Mouse (Mus musculus): Measurements from ENCODE around the gene Krtap1-5. TPM values are rescaled to one million over a fixed set of nuclear protein-coding genes. Genes with fewer than 3 reads are reported as not detected.

The Krtap1-5 gene
- not detected in 2 replicates for polyA plus RNA-seq (2015; fragmentation: Nextera tagmentation; extraction: Ambion mirVana)

DNA sequence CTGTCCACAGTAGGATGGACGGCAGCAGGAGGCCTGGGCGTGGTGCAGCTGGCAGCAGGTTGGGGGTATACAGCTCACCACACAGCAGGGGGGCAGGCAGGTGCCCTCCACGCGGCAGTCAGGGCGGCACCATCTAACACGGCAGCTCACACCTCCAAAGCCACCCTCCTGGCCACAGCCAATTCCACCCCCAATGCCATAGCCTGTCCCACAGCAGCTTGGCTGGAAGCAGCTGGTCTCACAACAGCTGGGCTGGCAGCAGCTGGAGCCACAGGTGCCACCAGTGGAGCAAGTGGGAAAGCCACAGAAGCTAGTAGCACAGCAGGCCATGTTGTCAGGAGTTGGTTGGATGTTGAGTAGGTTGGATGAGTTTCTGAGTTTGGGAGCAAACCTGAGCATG is at the start of gene Krtap1-5:
Gene Krtap1-5 (minus strand): TSS at position 381 of the 400 bp plus-strand sequence.

DNA sequence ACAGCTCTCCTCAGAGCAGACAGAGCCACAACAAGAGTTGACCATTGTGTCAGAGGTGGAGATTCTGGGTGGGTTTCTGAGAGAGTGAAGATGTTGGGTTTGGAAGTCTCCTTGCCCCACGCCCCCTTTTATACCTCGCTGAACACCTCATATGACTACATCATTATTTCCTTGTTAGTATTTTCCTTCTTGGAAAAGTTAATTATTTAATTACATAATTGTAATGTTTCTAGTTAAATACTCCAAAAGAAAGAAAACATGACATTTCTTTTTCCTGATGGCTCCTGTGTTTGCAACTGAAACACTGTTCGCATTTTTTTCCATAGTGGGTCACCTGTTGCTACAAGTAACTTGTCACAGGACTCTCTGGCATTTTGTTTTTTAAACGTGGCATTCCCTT is 47.3 kb upstream of the Krtap1-5 start, which contains the start of gene Krtap4-1:
Gene Krtap4-1 (minus strand): TSS at position 101 of the 400 bp plus-strand sequence.

DNA sequence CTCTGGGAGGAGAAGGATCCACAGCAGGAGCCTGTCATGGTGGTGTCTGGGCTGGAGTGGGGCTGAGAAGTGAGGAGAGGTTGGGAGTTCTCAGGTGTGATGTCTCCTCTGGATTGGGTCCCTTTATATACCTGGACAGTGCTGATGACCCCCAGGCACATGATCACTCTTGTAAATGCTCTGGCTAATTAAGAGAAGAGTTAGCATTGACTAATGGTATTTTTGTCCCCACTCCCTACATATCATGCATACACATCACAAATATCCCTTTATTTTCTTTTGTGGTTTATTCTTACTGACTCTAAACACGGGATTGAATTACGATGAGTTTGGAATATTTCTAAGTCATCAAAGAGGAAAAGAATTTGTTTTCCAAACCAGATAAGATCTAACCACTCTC is 39.5 kb upstream of the Krtap1-5 start, which contains the start of gene Gm11562:
Gene Gm11562 (minus strand): TSS at position 101 of the 400 bp plus-strand sequence.

DNA sequence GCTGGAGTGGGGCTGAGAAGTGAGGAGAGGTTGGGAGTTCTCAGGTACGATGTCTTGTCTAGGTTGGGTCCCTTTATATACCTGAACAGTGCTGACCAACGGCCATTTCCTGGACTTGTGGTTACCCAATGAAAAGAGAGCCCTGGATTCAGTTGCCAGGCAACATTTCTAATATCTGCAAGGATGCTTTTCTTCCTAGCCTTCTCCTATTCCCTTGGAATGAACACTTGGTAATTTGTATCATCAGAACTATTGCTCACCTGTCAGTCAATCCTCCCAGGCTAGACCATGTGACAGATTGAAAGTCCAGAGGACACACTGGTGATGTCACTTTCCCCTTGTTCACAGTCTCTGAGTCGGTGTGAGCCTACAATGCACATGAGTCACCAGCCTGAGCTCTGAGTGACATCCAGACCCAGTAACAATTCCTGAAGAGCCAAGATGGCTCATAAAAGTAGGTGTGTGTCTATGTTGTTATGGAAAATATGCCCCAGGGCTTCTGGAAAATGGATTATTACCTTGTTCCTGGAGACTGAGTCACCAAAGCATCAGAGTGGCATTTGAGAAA is 34.1 kb upstream of the Krtap1-5 start, which contains the start of gene Krtap2-4:
Gene Krtap2-4 (minus strand): TSS at position 51 of the 568 bp plus-strand sequence.

DNA sequence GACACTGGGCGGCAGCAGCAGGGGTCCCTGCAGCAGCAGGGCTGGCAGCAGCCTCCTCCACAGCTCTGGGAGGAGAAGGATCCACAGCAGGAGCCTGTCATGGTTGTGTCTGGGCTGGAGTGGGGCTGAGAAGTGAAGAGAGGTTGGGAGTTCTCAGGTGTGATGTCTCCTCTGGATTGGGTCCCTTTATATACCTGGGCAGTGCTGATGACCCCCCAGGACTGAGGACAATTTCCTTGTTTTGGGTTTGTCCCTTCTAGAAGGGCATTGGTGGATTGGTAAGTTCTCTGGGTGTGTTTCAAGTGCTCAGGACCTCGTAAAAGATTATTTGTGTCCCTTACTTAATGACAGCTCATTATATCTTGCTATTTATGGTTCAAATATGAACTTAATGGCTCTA is 29.3 kb upstream of the Krtap1-5 start, which contains the start of gene Gm11937:
Gene Gm11937 (minus strand): TSS at position 101 of the 400 bp plus-strand sequence.

DNA sequence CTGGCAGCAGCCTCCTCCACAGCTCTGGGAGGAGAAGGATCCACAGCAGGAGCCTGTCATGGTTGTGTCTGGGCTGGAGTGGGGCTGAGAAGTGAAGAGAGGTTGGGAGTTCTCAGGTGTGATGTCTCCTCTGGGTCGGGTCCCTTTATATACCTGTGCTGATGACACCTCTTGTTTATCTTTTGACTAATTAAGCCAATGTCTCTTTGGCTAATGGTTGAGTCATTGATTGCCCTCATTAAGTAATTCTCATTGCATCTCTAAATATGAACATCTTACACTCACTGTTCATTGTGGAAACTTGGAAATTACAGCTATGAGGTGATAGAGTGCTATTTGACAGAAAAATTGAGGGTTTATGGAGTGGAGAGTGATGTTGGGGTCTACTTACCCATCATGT is 22.4 kb upstream of the Krtap1-5 start, which contains the start of gene Gm11938:
Gene Gm11938 (minus strand): TSS at position 101 of the 400 bp plus-strand sequence.

DNA sequence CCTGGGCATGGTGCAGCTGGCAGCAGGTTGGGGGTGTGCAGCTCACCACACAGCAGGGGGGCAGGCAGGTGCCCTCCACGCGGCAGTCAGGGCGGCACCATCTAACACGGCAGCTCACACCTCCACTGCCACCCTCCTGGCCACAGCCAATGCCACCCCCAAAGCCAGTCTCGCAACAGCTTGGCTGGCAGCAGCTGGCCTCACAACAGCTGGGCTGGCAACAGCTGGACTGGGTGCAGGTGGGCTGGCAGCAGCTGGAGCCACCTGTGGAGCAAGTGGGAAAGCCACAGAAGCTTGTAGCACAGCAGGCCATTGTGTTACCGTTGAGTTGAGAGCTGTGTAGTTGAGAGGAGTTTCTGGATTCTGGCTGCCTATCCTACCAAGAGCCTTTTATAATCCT is 16.9 kb upstream of the Krtap1-5 start, which contains the start of gene Krtap9-3:
Gene Krtap9-3 (minus strand): TSS at position 364 of the 400 bp plus-strand sequence.

DNA sequence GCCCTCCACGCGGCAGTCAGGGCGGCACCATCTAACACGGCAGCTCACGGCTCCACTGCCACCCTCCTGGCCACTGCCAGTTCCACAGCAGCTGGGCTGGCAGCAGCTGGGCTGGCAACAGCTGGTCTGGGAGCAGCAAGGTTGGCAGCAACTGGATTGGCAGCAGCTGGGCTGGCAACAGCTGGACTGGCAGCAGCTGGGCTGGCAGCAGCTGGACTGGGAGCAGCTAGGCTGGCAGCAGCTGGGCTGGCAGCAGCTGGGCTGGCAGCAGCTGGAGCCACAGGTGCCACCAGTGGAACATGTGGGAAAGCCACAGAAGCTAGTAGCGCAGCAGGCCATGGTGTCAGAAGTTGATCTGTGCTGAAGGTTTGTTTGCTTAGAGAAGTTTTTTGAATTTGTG is 10.2 kb upstream of the Krtap1-5 start, which contains the start of gene Krtap1-3:
Gene Krtap1-3 (minus strand): TSS at position 359 of the 400 bp plus-strand sequence.

DNA sequence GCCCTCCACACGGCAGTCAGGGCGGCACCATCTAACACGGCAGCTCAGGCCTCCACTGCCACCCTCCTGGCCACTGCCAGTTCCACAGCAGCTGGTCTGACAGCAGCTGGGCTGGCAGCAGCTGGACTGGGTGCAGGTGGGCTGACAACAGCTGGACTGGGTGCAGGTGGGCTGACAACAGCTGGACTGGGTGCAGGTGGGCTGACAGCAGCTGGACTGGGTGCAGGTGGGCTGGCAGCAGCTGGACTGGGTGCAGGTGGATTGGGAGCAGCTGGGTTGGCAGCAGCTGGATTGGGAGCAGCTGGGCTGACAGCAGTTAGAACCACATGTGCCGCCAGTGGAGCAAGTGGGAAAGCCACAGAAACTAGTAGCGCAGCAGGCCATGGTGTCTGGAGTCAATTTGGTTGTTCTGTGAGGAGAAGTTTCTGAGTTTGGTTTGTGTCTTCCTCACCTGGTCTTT is 2.5 kb upstream of the Krtap1-5 start, which contains the start of gene Krtap1-4:
Gene Krtap1-4 (minus strand): TSS at position 410 of the 460 bp plus-strand sequence.

DNA sequence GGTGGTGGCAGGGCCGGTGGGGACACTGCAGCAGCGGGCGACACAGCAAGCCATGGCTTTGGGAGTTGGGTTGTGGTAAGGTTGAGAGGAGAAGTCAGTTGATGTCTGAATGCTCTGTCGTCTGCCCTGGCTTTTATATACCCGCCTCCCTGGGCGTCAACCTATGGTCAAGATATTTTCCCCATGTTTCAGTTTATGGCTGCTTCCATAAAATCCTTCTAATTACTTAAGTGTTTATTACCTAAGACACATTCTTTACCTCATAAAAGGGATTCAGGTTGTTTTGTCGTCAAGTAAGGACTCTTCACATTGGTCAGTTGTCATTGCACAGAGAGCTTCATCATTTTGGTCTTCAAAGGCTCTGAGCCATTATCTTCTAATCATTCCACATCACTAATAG is 14.3 kb downstream of the Krtap1-5 start, which contains the start of gene Krtap3-1:
Gene Krtap3-1 (minus strand): TSS at position 101 of the 400 bp plus-strand sequence.

DNA sequence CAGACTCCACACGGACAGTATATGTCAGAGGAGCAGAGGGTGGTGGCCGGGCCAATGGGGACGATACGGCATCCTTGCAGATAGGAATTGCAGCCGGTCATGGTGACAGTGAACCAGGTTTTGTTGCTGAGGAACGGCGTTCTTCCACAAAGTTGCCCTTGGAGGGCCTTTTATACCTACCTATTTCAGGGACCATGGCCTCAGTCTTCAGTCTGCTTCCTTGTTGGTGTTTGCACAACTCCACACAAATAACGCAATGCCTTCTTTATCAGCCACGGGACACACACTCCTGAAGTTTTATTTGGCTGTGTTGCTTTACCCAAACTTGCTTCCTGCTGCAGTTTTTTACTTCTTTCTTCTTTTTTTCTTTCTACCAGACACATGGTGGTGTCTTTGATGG is 21.4 kb downstream of the Krtap1-5 start, which contains the start of gene Gm11939:
Gene Gm11939 (minus strand): TSS at position 101 of the 400 bp plus-strand sequence.

DNA sequence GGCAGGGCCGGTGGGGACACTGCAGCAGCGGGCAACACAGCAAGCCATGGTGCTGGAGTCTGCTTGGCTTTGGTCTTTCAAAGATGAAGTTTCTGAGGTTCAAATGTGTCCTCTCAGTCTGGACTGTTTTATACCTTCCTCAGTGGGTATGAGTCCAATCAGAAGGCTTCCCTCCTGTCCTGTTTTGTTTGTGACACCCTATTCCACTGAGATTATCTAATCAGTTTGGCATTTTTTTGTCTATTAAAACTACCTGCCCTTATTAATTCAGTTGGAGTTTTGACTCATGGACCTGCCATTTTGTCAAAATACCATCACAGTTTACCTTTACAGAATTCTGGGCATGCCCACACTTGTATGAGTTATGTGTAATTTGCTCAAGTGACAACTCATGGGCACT is 24.1 kb downstream of the Krtap1-5 start, which contains the start of gene Krtap3-2:
Gene Krtap3-2 (minus strand): TSS at position 101 of the 400 bp plus-strand sequence.

DNA sequence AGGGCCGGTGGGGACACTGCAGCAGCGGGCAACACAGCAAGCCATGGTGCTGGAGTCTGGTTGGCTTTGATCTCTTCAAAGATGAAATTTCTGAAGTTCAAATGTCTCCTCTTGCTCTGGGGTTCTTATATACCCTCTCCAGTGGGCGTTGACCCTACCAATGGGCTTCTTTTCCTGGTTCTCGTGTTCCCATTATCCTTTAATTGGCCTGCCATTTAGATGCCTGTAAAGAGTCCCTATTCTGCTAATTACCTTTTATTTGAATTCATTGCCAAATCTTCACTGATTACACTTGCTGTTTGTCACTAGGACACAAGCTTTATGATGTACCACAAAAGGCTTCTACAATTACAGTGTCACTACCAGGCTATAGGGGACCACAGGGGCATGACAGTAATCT is 30.1 kb downstream of the Krtap1-5 start, which contains the start of gene Krtap3-3:
Gene Krtap3-3 (minus strand): TSS at position 101 of the 400 bp plus-strand sequence.

Other genes starting within 250 kb of the Krtap1-5 start
- gene Krt26, start 243.1 kb downstream of the Krtap1-5 start, polyA plus RNA-seq (2015; fragmentation: Nextera tagmentation; extraction: Ambion mirVana) = not detected in 2 replicates
- not detected in 2 replicates for gene Krt27, start 229.9 kb downstream of the Krtap1-5 start, polyA plus RNA-seq (2015; fragmentation: Nextera tagmentation; extraction: Ambion mirVana)
- 0.08 and 0.14 TPM in 2 replicates for gene Krt28, start 206.1 kb downstream of the Krtap1-5 start, polyA plus RNA-seq (2015; fragmentation: Nextera tagmentation; extraction: Ambion mirVana)
- 34.8 and 42.7 TPM in 2 replicates for gene Krt10, start 191.7 kb downstream of the Krtap1-5 start, polyA plus RNA-seq (2015; fragmentation: Nextera tagmentation; extraction: Ambion mirVana)
- not detected in 2 replicates for gene Krt12, start 158.8 kb downstream of the Krtap1-5 start, polyA plus RNA-seq (2015; fragmentation: Nextera tagmentation; extraction: Ambion mirVana)
- gene Krt20, start 142.9 kb downstream of the Krtap1-5 start, polyA plus RNA-seq (2015; fragmentation: Nextera tagmentation; extraction: Ambion mirVana) = 1.3 and 3.1 TPM in 2 replicates
- 1.7 and 3.0 TPM in 2 replicates for gene Krt23, start 87.9 kb downstream of the Krtap1-5 start, polyA plus RNA-seq (2015; fragmentation: Nextera tagmentation; extraction: Ambion mirVana)
- gene Krt39, start 59.7 kb downstream of the Krtap1-5 start, polyA plus RNA-seq (2015; fragmentation: Nextera tagmentation; extraction: Ambion mirVana) = not detected in 2 replicates
- not detected in 2 replicates for gene Krt40, start 37.9 kb downstream of the Krtap1-5 start, polyA plus RNA-seq (2015; fragmentation: Nextera tagmentation; extraction: Ambion mirVana)
- gene Krtap3-3, start 30.2 kb downstream of the Krtap1-5 start, polyA plus RNA-seq (2015; fragmentation: Nextera tagmentation; extraction: Ambion mirVana) = not detected in 2 replicates
- not detected in 2 replicates for gene Krtap3-2, start 24.2 kb downstream of the Krtap1-5 start, polyA plus RNA-seq (2015; fragmentation: Nextera tagmentation; extraction: Ambion mirVana)
- not detected in 2 replicates for gene Gm11939, start 21.6 kb downstream of the Krtap1-5 start, polyA plus RNA-seq (2015; fragmentation: Nextera tagmentation; extraction: Ambion mirVana)
- not detected in 2 replicates for gene Krtap3-1, start 14.4 kb downstream of the Krtap1-5 start, polyA plus RNA-seq (2015; fragmentation: Nextera tagmentation; extraction: Ambion mirVana)
- gene Krtap1-4, start 2.6 kb upstream of the Krtap1-5 start, polyA plus RNA-seq (2015; fragmentation: Nextera tagmentation; extraction: Ambion mirVana) = not detected in 2 replicates
- gene Krtap1-3, start 10.3 kb upstream of the Krtap1-5 start, polyA plus RNA-seq (2015; fragmentation: Nextera tagmentation; extraction: Ambion mirVana) = not detected in 2 replicates
- not detected in 2 replicates for gene Krtap9-3, start 17.1 kb upstream of the Krtap1-5 start, polyA plus RNA-seq (2015; fragmentation: Nextera tagmentation; extraction: Ambion mirVana)
- gene Gm11938, start 22.3 kb upstream of the Krtap1-5 start, polyA plus RNA-seq (2015; fragmentation: Nextera tagmentation; extraction: Ambion mirVana) = not detected in 2 replicates
- not detected in 2 replicates for gene Gm11937, start 29.2 kb upstream of the Krtap1-5 start, polyA plus RNA-seq (2015; fragmentation: Nextera tagmentation; extraction: Ambion mirVana)
- gene Krtap2-4, start 33.8 kb upstream of the Krtap1-5 start, polyA plus RNA-seq (2015; fragmentation: Nextera tagmentation; extraction: Ambion mirVana) = not detected in 2 replicates
- not detected in 2 replicates for gene Gm11562, start 39.4 kb upstream of the Krtap1-5 start, polyA plus RNA-seq (2015; fragmentation: Nextera tagmentation; extraction: Ambion mirVana)
- gene Krtap4-1, start 47.2 kb upstream of the Krtap1-5 start, polyA plus RNA-seq (2015; fragmentation: Nextera tagmentation; extraction: Ambion mirVana) = not detected in 2 replicates
- gene Krtap4-2, start 54.1 kb upstream of the Krtap1-5 start, polyA plus RNA-seq (2015; fragmentation: Nextera tagmentation; extraction: Ambion mirVana) = not detected in 2 replicates
- not detected in 2 replicates for gene Krtap4-7, start 63.1 kb upstream of the Krtap1-5 start, polyA plus RNA-seq (2015; fragmentation: Nextera tagmentation; extraction: Ambion mirVana)
- gene Gm11555, start 69.2 kb upstream of the Krtap1-5 start, polyA plus RNA-seq (2015; fragmentation: Nextera tagmentation; extraction: Ambion mirVana) = not detected in 2 replicates
- not detected in 2 replicates for gene Gm11563, start 77.9 kb upstream of the Krtap1-5 start, polyA plus RNA-seq (2015; fragmentation: Nextera tagmentation; extraction: Ambion mirVana)
- not detected in 2 replicates for gene Krtap4-6, start 84.9 kb upstream of the Krtap1-5 start, polyA plus RNA-seq (2015; fragmentation: Nextera tagmentation; extraction: Ambion mirVana)
- gene Gm14190, start 109.7 kb upstream of the Krtap1-5 start, polyA plus RNA-seq (2015; fragmentation: Nextera tagmentation; extraction: Ambion mirVana) = not detected in 2 replicates
- not detected in 2 replicates for gene Gm14180, start 153.3 kb upstream of the Krtap1-5 start, polyA plus RNA-seq (2015; fragmentation: Nextera tagmentation; extraction: Ambion mirVana)
- not detected in 2 replicates for gene Gm11595, start 191.9 kb upstream of the Krtap1-5 start, polyA plus RNA-seq (2015; fragmentation: Nextera tagmentation; extraction: Ambion mirVana)
- gene Krtap4-8, start 199.7 kb upstream of the Krtap1-5 start, polyA plus RNA-seq (2015; fragmentation: Nextera tagmentation; extraction: Ambion mirVana) = not detected in 2 replicates
- gene Krtap4-9, start 204.2 kb upstream of the Krtap1-5 start, polyA plus RNA-seq (2015; fragmentation: Nextera tagmentation; extraction: Ambion mirVana) = not detected in 2 replicates
- gene Gm11596, start 212.5 kb upstream of the Krtap1-5 start, polyA plus RNA-seq (2015; fragmentation: Nextera tagmentation; extraction: Ambion mirVana) = not detected in 2 replicates
- not detected in 2 replicates for gene Gm11569, start 217.9 kb upstream of the Krtap1-5 start, polyA plus RNA-seq (2015; fragmentation: Nextera tagmentation; extraction: Ambion mirVana)
- gene Gm11554, start 223.4 kb upstream of the Krtap1-5 start, polyA plus RNA-seq (2015; fragmentation: Nextera tagmentation; extraction: Ambion mirVana) = not detected in 2 replicates
- gene Krtap4-13, start 228.9 kb upstream of the Krtap1-5 start, polyA plus RNA-seq (2015; fragmentation: Nextera tagmentation; extraction: Ambion mirVana) = not detected in 2 replicates
- not detected in 2 replicates for gene Gm11564, start 234.7 kb upstream of the Krtap1-5 start, polyA plus RNA-seq (2015; fragmentation: Nextera tagmentation; extraction: Ambion mirVana)

Measured in adrenal gland, postnatal 0 days (tissue).